Mouse (Mus musculus): ENCODE results near the gene Gemin6. TPM values are rescaled to one million over a fixed set of nuclear protein-coding genes. Genes with fewer than 3 reads are reported as not detected.
"Not testable (repeated sequence)": the region's sequence is repeated elsewhere in the genome, so short reads cannot be mapped to it uniquely, and the experiment has no call there.

Gemin6 gene
- total RNA-seq, 2 experiments from 2014 or later = 5.9 to 14.0 TPM

DNA sequence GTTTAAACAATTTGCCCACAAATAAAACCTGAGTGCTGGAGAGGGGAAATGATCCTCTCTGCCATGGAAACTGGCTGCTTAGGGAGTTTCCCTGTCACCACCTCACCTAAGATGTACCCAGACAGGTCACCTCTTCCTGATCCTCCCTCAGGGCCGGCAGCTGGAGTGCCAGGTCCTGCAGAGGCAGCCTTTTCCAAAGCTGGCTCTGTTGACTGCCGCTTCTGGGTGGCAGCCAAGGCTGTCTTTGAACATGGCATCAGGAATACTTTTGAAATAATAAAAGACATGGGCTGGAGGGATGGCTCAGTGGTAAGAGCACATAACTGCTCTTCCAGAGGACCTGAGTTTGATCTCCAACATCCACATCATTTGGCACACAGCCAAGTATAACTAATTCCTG, 5.2 kb downstream of the Gemin6 start:
- no peak for ATAC-seq (replicated peaks; ENCODE audit: low FRiP score, poor library complexity, severe bottlenecking)

DNA sequence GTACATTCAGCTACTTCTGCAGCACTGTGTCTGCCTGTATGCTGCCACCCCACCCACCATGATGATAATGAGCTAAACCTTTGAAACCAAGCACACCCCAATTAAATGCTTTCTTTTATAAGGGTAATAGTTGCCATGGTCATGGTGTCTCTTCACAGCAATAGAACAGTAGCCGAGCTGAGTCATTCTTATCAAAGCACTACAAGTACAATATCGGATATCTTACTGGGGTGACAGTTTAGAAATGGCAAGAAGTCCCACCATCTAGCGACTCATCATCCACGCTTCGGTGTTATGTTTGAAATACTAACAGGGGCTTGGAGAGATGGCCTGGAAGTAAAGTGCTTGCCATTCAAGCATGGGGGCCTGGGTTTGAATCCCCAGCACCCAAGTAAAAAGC, 9.6 kb downstream of the Gemin6 start:
- ATAC-seq (replicated peaks; ENCODE audit: low FRiP score, poor library complexity, severe bottlenecking) = no peak

DNA sequence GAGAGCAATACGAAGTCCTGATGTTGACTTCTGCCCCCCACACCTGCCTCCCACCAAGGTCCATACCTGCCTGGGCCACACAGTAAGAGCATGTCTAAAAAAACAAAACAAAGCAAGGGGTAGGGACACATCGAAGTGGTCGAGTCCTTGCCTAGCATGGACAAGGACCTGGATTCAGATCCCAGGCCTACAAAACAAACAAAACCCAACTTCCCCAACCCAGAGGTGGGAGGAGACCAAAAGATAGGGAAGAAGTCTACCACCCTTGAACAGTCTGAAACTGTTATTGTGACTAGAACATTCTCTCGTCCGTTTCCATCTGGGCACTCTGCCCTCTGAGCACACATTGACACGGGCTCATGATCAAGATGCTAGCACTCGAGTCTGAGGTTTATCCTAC, 10.1 kb downstream of the Gemin6 start:
- no peak for ATAC-seq (replicated peaks; ENCODE audit: low FRiP score, poor library complexity, severe bottlenecking)

DNA sequence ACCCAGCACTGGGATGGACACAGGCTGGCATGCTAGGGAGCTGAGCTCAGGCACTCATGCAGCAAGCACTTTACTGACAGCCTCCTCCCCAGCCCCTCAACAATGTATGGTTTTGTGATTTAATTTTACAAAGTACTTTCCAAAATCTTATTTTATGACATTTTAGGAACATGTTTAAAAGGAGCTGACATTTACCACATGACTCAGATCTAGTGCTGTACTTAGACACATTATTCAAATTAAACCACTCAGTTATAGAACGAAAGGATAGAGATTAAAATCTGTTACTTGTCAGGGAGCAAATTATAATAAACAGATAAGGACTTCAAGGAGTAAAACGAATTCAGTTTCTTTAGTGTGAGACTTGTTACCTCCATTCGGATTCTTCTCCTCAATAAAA, 11.2 kb downstream of the Gemin6 start:
- no peak for ATAC-seq (replicated peaks; ENCODE audit: low FRiP score, poor library complexity, severe bottlenecking)

DNA sequence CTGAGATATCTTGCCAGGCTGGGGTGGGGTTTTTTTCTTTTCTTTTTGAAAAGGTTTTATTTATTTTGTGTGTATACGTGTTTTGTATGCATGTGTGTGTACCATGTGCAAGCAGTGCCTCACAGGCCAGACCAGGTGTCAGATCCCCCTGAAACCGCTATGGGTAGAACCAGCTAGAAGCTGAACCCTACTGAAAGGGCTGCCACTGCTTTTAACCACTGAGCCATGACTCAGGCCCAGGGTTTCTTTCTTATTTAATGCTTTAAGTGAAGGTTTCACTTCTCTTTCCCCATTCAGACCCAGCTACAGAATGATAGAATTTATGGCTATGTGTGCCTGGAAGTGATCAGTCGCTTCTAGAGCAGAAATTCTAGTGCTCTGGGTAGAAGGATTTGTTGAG, 12.6 kb downstream of the Gemin6 start:
- ATAC-seq (replicated peaks; ENCODE audit: low FRiP score, poor library complexity, severe bottlenecking) = no peak

DNA sequence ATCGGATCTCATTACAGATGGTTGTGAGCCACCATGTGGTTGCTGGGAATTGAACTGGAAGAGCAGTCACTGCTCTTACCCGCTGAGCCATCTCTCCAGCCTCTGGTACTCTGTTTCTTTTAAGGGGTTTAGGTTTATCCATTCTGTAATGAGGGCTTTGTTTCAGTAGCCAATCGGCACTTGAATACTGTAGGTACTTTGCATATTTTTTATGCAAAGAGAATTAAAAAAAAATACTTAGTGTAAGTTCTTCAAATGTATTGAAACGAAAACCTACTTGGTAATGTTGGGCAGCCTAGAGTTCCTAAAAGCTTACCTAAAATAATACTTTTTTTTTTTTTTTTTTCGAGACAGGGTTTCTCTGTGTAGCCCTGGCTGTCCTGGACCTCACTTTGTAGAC, 13.2 kb downstream of the Gemin6 start:
- no peak for ATAC-seq (replicated peaks; ENCODE audit: low FRiP score, poor library complexity, severe bottlenecking)

DNA sequence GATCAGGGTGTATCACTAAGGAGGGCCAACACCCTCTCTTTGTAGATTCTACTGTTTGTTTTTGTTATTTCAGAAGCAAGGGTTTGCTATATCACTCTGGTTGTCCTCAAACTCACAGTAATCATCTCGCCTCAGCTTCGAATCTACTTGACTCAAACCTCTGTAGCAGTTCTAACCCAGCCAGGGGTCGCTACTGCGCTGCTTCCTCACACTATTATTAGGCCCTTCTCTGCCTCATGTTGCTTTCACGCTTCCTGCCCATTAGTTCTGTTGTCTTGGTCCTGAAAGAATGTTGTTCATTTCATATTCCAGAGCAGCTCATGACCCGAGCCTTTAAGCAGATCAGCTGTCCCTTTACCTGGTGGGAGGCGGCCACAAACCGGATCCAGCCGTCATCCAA, 17.4 kb downstream of the Gemin6 start:
- ATAC-seq (replicated peaks; ENCODE audit: low FRiP score, poor library complexity, severe bottlenecking) = no peak

DNA sequence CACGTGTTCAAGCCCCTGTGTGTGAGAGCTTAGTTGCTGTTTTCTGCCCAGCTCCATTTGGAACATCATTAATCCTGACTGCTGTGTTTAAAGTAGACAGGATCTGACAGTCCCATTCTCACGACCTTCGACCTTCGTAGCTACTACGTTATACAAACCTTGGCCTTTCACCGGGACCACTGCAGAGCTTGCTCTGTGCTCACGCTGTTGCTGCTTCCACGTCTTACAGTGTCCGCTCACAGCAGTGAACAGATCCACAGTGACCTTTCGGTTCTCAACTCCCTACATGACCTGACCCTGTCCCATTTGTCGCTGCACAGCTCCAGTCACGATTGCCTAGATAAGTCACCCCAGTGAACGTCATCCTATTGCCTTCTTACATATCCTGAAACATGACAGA, 18.9 kb downstream of the Gemin6 start:
- no peak for ATAC-seq (replicated peaks; ENCODE audit: low FRiP score, poor library complexity, severe bottlenecking)

DNA sequence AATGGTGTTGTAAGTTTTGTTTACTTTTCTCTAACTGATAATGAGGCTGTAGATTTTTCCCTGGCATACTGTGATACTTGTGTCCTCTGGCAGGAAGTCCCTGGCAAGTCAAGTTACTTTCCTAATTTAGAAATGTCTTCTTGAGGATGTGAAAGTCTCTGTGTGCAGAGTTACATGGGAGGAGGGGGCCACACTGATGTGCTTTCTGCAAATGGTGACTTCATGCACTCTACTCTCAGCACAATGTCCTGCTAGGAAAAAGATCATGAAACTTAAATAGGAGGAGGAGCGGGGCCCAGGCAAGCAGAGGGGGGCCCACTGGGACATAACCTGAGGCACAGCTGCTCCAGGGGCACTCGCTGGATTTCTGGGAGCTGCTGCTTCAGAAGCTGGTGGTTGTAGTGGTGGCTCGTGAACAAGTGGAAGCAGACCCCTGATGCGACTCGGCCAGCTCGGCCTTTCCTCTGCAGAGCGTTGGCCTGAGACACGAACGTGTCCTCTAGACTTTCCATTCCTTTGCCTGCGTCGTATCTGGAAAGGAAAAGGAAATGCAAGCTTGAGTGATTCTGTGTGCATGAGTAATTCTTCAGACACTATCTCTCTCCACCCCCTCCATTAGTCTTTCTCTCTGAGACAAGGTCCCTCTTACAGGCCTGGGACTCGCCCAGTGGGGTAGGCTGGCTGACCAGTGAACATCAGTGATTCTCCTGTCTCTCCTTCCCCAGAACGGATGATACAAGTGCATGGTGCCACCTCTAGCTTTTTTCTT, 28.7 kb downstream of the Gemin6 start:
- ATAC-seq (replicated peaks; ENCODE audit: low FRiP score, poor library complexity, severe bottlenecking) = no peak

DNA sequence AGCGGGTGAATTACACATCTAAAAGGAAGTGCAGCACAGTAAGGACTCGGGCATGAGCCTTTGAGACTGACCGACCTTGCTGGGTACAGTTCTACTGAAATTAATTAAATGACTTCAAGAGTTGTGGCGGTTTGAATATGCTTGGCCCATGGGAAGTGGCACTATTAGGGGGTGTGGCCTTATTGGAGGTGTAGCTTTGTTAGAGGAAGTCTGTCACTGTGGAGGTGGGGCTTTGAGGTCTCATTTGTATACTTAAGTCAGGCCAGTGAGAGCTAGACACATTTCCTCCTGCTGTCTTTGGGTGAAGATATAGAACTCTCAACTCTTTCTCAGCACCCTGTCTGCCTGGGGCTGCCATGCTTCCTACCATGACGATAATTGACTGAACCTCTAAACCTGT, 30.2 kb downstream of the Gemin6 start:
- no peak for ATAC-seq (replicated peaks; ENCODE audit: low FRiP score, poor library complexity, severe bottlenecking)

DNA sequence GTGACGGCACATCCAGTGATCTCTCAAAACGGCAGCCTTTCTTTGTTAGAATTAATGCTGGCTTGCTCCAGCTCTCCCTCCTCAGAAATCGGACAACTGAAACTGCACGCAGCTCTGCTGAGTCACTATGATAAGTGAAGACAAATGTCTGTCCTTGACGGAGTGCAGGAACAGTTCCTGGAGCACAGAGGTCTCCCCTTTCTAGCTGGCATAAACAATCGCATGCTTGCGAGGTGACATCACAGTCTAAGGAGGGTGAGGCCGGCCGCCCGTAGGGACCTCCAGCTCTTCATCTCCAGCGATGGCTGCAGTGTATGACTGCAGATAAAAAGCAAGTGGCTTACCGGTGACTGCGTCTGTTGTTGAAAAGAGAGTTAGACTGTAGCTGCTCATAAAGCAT, 31.0 kb downstream of the Gemin6 start:
- no peak for ATAC-seq (replicated peaks; ENCODE audit: low FRiP score, poor library complexity, severe bottlenecking)

DNA sequence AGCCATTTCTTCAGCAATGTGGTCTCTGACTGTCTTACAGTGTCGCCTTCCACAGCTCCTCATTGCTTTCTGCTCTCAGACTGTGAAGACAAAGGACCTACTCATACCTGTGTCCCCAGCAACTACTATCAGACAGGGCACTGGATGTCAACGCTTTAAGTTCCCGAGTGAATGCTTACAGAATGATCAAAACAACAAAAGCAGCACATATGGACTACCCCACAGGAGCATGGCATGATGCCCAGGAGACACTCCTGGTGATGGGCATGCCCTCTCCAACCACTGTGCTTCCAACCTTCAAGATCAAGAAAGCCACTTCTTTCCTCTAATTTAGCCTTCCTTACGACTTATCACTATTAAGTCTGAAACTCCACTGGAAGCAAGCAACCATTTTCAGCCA, 42.8 kb downstream of the Gemin6 start:
- no peak for ATAC-seq (replicated peaks; ENCODE audit: low FRiP score, poor library complexity, severe bottlenecking)

DNA sequence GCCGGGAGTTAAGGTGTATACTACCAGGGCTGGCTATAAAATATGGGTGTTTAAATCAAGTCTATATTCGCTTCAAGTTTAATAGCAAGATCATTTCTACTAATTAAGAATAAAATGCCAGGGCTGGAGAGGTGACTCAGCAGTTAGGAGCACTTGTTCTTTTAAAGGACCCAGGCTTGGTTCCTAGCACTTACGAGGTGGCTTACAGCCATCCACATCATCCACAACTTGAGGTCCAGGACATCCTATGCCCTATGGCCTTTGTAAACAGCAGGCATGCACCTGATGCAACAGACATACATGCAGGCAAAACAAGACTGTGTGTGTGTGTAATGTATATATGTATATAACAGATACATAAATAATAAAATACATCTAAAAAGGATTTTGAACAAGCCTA, 43.9 kb downstream of the Gemin6 start:
- no peak for ATAC-seq (replicated peaks; ENCODE audit: low FRiP score, poor library complexity, severe bottlenecking)

DNA sequence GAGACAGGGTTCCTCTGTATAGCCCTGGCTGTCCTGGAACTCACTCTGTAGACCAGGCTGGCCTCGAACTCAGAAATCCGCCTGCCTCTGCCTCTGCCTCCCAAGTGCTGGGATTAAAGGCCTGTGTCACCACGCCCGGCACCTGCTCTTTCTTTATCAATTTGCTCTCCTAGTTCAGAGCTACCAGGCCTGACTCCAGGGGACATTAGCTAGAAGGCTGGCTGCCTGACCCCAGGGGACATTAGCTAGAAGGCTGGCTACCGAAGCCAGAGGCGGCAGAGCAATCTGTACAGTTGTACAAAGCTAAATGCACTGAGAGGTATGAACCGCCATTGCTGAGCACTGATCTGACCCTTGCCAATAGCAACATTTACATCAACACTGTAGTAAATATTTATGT, 46.4 kb downstream of the Gemin6 start:
- ATAC-seq (replicated peaks; ENCODE audit: low FRiP score, poor library complexity, severe bottlenecking) = not testable (repeated sequence)

Other genes starting within 250 kb of the Gemin6 start
- 53.0 and 60.4 TPM in 2 replicates for gene Hnrnpll, start 162.1 kb upstream of the Gemin6 start, total RNA-seq (2015; ENCODE audit: low replicate concordance)
- 37.4 and 64.8 TPM in 2 replicates for gene Hnrnpll, start 162.1 kb upstream of the Gemin6 start, total RNA-seq (2017; ENCODE audit: low replicate concordance)
- gene Galm, start 97.0 kb upstream of the Gemin6 start, total RNA-seq (2015; ENCODE audit: low replicate concordance) = 3.6 TPM in 1 of 2 replicates, not detected in the other
- 0.53 and 1.2 TPM in 2 replicates for gene Galm, start 97.0 kb upstream of the Gemin6 start, total RNA-seq (2017; ENCODE audit: low replicate concordance)
- gene Srsf7, start 17.1 kb upstream of the Gemin6 start, total RNA-seq (2015; ENCODE audit: low replicate concordance) = 167 and 184 TPM in 2 replicates
- 125 and 132 TPM in 2 replicates for gene Srsf7, start 17.1 kb upstream of the Gemin6 start, total RNA-seq (2017; ENCODE audit: low replicate concordance)
- gene Ttc39d, start 17.0 kb upstream of the Gemin6 start, total RNA-seq (2015; ENCODE audit: low replicate concordance) = not detected in 2 replicates
- gene Ttc39d, start 17.0 kb upstream of the Gemin6 start, total RNA-seq (2017; ENCODE audit: low replicate concordance) = not detected in 2 replicates
- 3.8 and 13.3 TPM in 2 replicates for gene Morn2, start 65.8 kb downstream of the Gemin6 start, total RNA-seq (2015; ENCODE audit: low replicate concordance)
- 5.1 and 8.5 TPM in 2 replicates for gene Morn2, start 65.8 kb downstream of the Gemin6 start, total RNA-seq (2017; ENCODE audit: low replicate concordance)
- 2.5 and 4.0 TPM in 2 replicates for gene Dhx57, start 66.0 kb downstream of the Gemin6 start, total RNA-seq (2015; ENCODE audit: low replicate concordance)
- gene Dhx57, start 66.0 kb downstream of the Gemin6 start, total RNA-seq (2017; ENCODE audit: low replicate concordance) = 1.9 and 2.7 TPM in 2 replicates
- gene Arhgef33, start 83.0 kb downstream of the Gemin6 start, total RNA-seq (2015; ENCODE audit: low replicate concordance) = not detected in 2 replicates
- gene Arhgef33, start 83.0 kb downstream of the Gemin6 start, total RNA-seq (2017; ENCODE audit: low replicate concordance) = not detected in 2 replicates
- gene Gm10190, start 149.1 kb downstream of the Gemin6 start, total RNA-seq (2015; ENCODE audit: low replicate concordance) = not detected in 2 replicates
- gene Gm10190, start 149.1 kb downstream of the Gemin6 start, total RNA-seq (2017; ENCODE audit: low replicate concordance) = not detected in 2 replicates